Mouse (Mus musculus) left cerebral cortex, adult 11 months (tissue): ENCODE data around the gene Cacna2d1.

ENCODE experiments used
- DNase-seq: peaks from one replicate; pipeline ENCODE4 v3.0.0; 2022; ENCODE audit warnings: low spot score

Gene Cacna2d1

GRCm38 (mm10) chr5:15983354-15983753 is 48.9 kb downstream of the Cacna2d1 start:
- no peak for DNase-seq

DNA sequence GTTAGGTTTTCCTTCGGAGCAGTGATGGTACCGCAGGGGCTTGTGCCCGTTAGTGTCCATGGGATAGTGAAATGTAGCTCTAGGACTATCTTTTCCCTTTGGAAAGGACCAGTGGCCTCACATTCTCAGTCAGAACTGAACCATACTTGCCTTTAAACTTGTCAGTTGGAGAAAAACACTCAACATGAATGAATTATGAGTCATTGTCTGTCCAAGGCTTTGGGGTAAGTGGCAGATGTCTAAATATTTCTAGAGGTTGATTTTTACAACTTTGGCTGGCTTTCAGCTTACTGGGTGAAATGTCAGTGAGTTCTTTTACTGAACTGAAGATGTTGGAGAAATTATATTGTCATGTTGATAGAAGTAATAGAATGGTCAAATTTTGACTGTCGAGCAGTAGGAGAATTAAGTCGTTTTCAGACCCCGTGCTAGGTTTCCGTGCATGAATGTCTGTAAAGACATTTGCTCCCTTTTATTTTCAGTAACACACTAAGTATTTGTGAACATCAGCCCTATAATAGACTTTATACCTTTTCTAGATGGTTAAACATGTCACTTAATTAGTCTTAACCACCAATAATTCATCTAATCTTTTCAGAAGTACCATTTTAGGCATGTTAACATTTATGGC is 50.9 kb downstream of the Cacna2d1 start:
- DNase-seq = no peak

- DNase-seq = no peak
Measured at GRCm38 (mm10) chr5:15985901-15986300, 51.4 kb downstream of the Cacna2d1 start.

GRCm38 (mm10) chr5:15991428-15992139 is 57.1 kb downstream of the Cacna2d1 start:
- DNase-seq = no peak

DNA sequence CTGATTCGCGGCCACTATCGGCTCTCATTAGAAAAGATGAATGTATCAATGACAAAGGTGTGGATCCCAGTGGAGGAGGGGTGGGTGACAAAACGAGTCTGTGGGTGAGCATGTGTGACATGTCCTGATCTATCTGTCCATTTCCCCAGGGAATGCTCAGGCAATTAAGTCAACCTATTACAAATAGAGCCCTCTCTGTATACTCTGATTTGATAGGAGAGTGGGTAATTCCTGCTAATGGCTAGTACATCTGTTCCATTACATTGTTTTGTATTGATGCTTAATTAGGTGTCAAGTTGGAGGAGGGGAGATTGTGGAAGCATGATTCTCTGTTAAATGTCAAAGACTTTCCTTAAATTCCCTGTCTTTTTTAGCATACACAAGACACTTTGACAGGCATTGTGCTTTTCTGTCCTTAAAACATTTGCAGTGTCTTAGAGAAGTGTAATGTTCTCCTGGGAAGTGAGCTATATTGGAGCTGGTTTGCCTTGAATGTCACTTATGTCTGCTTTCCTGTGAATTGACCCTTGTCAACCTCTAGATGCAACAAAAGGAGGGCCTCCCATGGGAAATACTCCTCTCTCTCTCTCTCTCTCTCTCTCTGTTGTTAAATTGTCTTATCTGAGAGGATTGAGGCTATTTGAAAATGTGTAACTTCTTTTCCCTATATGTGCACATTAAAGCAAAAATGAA is 58.9 kb downstream of the Cacna2d1 start:
- DNase-seq = no peak

- DNase-seq = no peak
Measured at GRCm38 (mm10) chr5:15997190-15997589, 62.7 kb downstream of the Cacna2d1 start.

- DNase-seq = no peak
Measured at GRCm38 (mm10) chr5:15997769-15998168, 63.3 kb downstream of the Cacna2d1 start.

- DNase-seq = peak; percentile 29
Measured at GRCm38 (mm10) chr5:16000917-16001316, 66.4 kb downstream of the Cacna2d1 start.

- DNase-seq = no peak
Measured at GRCm38 (mm10) chr5:16002431-16003063, 68.1 kb downstream of the Cacna2d1 start.

GRCm38 (mm10) chr5:16004305-16004704 is 69.8 kb downstream of the Cacna2d1 start:
- DNase-seq = no peak

- DNase-seq = no peak
Measured at GRCm38 (mm10) chr5:16006964-16007363, 72.5 kb downstream of the Cacna2d1 start.

GRCm38 (mm10) chr5:16013649-16014048 is 79.2 kb downstream of the Cacna2d1 start:
- DNase-seq = no peak

GRCm38 (mm10) chr5:16014392-16014791 is 79.9 kb downstream of the Cacna2d1 start:
- no peak for DNase-seq

DNA sequence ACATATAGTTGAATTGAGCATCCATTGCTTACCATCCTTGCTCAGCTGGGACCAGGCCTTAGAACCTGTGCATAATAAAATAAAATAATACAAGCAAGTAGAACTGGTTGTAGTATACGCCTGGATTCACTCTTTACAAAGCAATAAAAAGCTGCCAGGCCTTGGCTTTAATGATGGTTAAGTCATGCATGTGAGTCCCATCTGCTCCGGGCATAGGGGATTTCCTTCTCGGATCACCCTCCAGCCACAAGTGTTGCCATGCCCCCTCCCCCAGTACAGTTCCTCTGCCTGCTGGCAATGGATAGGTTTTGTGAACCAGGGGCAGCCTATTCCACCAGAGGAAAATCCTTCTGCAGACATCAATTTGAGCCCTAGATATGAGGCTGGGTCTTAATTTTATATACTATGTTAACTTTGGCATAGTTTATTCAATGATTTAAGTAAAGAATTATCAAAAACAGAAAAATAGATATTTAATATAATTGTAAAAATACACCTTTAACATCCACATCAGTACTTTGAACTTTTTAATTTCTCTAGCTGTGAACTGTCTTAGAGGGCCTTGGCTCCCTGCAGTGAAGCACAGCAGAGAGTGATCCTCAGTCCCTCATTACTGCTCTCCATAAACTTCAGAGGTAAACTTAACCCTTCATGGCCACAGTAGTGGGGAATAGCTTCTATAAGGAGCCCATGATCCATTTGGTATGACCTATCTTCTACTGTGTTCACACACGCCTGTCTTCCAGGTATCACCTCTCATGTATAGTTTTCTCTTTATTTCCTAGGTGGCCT is 90.3 kb downstream of the Cacna2d1 start:
- no peak for DNase-seq

- no peak for DNase-seq
Measured at GRCm38 (mm10) chr5:16028881-16029280, 94.4 kb downstream of the Cacna2d1 start.

GRCm38 (mm10) chr5:16029481-16029880 is 95.0 kb downstream of the Cacna2d1 start:
- no peak for DNase-seq

- no peak for DNase-seq
Measured at GRCm38 (mm10) chr5:16033569-16033968, 99.1 kb downstream of the Cacna2d1 start.

DNA sequence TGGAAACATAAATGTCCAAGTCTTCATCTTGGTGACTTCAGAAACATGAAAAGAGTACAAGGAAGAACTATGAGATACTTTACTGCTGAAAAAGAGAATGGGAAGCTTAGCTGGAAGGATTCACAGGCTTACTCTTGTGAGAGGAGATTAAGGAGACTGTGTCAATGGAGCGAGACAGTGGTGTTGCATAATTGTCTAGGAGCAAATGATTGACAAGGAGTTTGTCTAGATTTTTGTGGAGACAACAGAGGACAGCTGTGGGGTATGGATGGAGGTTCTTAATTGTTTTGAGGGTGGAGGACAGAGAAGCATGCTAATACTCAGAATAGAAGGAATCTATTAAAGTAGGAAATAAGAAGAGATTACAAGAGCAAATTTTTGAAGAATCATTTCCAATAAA is 100.8 kb downstream of the Cacna2d1 start:
- no peak for DNase-seq

- DNase-seq = no peak
Measured at GRCm38 (mm10) chr5:16045147-16045878, 110.8 kb downstream of the Cacna2d1 start.

- peak; percentile 15 for DNase-seq
Measured at GRCm38 (mm10) chr5:16047452-16048191, 113.1 kb downstream of the Cacna2d1 start.
